Mouse (Mus musculus): ENCODE results near the gene Nlrp4e. TPM values are rescaled to one million over a fixed set of nuclear protein-coding genes. Genes with fewer than 3 reads are reported as not detected.
"Not testable (repeated sequence)": the region's sequence is repeated elsewhere in the genome, so short reads cannot be mapped to it uniquely, and the experiment has no call there.

Nlrp4e gene
- total RNA-seq (2021) = not detected
- long read RNA-seq, experiment 1 = 0 reads
- long read RNA-seq, experiment 2, partial matches to known transcripts = 0 of 2 reads
- long read RNA-seq, experiment 2, other reads (novel, unspliced or antisense) = 2 of 2 reads

GRCm38 (mm10) chr7:23300892-23301291, at the start of gene Nlrp4e:
Gene Nlrp4e, plus strand, starts transcription at chr7:23301192.
- DNase-seq (ENCODE audit: low spot score) = not testable (repeated sequence)

- DNase-seq (ENCODE audit: low spot score) = not testable (repeated sequence)
These were observed 49.4 kb upstream of the Nlrp4e start, which contains the start of gene Vmn1r166 for GRCm38 (mm10) chr7:23251582-23251981. Gene Vmn1r166, minus strand, starts transcription at chr7:23251682.

GRCm38 (mm10) chr7:23278800-23279199, 22.2 kb upstream of the Nlrp4e start, which contains the start of gene Gm6902:
Gene Gm6902, minus strand, starts transcription at chr7:23278900.
- DNase-seq (ENCODE audit: low spot score) = not testable (repeated sequence)

GRCm38 (mm10) chr7:23358311-23358710, 57.3 kb downstream of the Nlrp4e start:
- not testable (repeated sequence) for DNase-seq (ENCODE audit: low spot score)

GRCm38 (mm10) chr7:23385589-23385988, 84.6 kb downstream of the Nlrp4e start, which contains the start of gene Nlrp5:
Gene Nlrp5, plus strand, starts transcription at chr7:23385889.
- DNase-seq (ENCODE audit: low spot score) = no peak

Small RNA genes within 50 kb of the gene (microRNA-seq; reads per million reads assigned to microRNA genes)
- not detected for gene Gm25196

Other genes starting within 250 kb of the Nlrp4e start
- not detected for gene Vmn1r163, start 245.7 kb upstream of the Nlrp4e start, total RNA-seq (2021)
- gene Gm8720, start 233.7 kb upstream of the Nlrp4e start, total RNA-seq (2021) = not detected
- not detected for gene Gm10662, start 156.7 kb upstream of the Nlrp4e start, total RNA-seq (2021)
- not detected for gene Vmn1r165, start 83.9 kb upstream of the Nlrp4e start, total RNA-seq (2021)
- not detected for gene Vmn1r166, start 49.5 kb upstream of the Nlrp4e start, total RNA-seq (2021)
- gene Gm6902, start 22.3 kb upstream of the Nlrp4e start, total RNA-seq (2021) = not detected
- not detected for gene Nlrp5, start 84.7 kb downstream of the Nlrp4e start, total RNA-seq (2021)
- gene Vmn1r167, start 206.0 kb downstream of the Nlrp4e start, total RNA-seq (2021) = not detected
- not detected for gene Vmn1r168, start 238.5 kb downstream of the Nlrp4e start, total RNA-seq (2021)

Measured in gastrocnemius, adult 18-20 months (tissue).